Mouse (Mus musculus) cerebellum, adult 2 months (tissue): ENCODE measurements around the gene Rad1. TPM values are rescaled to one million over a fixed set of nuclear protein-coding genes. Genes with fewer than 3 reads are reported as not detected.

ENCODE experiments used
- DNase-seq, 2 experiments: peaks; one replicate each; pipeline ENCODE4 v3.0.0; 2021
- H3K27ac ChIP-seq: fragments of 200-500 bp; 2 replicates; pipeline ENCODE4 v1.5.1; 2012; ENCODE audit warnings: low read length, control low read depth, inconsistent platforms; ENCODE audit not compliant: insufficient read depth
- H3K27me3 ChIP-seq: fragments of 200-500 bp; 2 replicates; pipeline ENCODE4 v1.6.1; 2012; ENCODE audit warnings: inconsistent platforms, mild to moderate bottlenecking, low read length, moderate library complexity; ENCODE audit not compliant: control insufficient read depth, insufficient read depth
- H3K4me1 ChIP-seq: fragments of 200-500 bp; 2 replicates; pipeline ENCODE4 v1.6.1; 2011; ENCODE audit warnings: low read length; ENCODE audit not compliant: control insufficient read depth, insufficient read depth
- H3K4me3 ChIP-seq: fragments of 200-500 bp; replicated peaks from 2 replicates; pipeline ENCODE3; 2011; ENCODE audit warnings: mild to moderate bottlenecking, low read depth, low read length, control low read depth; ENCODE audit not compliant: insufficient read depth
- CTCF ChIP-seq: fragments of 200-500 bp; IDR thresholded peaks from 2 replicates; pipeline ENCODE4 v1.5.1; 2011; ENCODE audit warnings: low read depth, mild to moderate bottlenecking, control low read depth, low read length, moderate library complexity, borderline replicate concordance; ENCODE audit not compliant: insufficient read depth
- POLR2A ChIP-seq: fragments of 200-500 bp; IDR thresholded peaks from 2 replicates; pipeline ENCODE4 v1.6.1; 2011; ENCODE audit warnings: low read length, control low read depth, borderline replicate concordance; ENCODE audit not compliant: insufficient read depth
- WGBS: fragments of 180-500 bp; shearing (Covaris S2); methylation state at CpG from one replicate; pipeline ENCODE4 v1.1.7; 2018; 5-methylcytosine and 5-hydroxymethylcytosine counted together
- polyA plus RNA-seq: library from polyadenylated mRNA; depleted of rRNA; stranded (reverse); fragments of >200 nt; gene quantifications from 2 replicates; pipeline ENCODE4 v1.2.3, GENCODE M21; 2012; rRNA removed

The Rad1 gene
- 15.2 and 15.9 TPM in 2 replicates for polyA plus RNA-seq

- TF ChIP-seq CTCF (0 out of 2 replicates have a peak, but pooled peaks have one; percentile 2), POLR2A (peak; percentile 87)
- WGBS = under 1% methylated on average over 58 of the region's 58 CpGs
- peak within 1 kb of the TSS; percentile 38; the same call in 1 of the 2 replicates for H3K27ac ChIP-seq
- no peaks in the 10 kb centered on the region for H3K27me3 ChIP-seq
- peak; percentile 96 for DNase-seq
- H3K4me3 ChIP-seq = peak within 1 kb of the TSS; percentile 78
- H3K4me1 ChIP-seq = no peaks in the 10 kb centered on the region; the same call in 1 of the 2 replicates
These were observed at the start of gene Rad1, which contains the start of gene Brix1 for GRCm38 (mm10) chr15:10485484-10486364. Gene Rad1, plus strand, starts transcription at chr15:10486018. Gene Brix1, minus strand, starts transcription at chr15:10485947.

DNA sequence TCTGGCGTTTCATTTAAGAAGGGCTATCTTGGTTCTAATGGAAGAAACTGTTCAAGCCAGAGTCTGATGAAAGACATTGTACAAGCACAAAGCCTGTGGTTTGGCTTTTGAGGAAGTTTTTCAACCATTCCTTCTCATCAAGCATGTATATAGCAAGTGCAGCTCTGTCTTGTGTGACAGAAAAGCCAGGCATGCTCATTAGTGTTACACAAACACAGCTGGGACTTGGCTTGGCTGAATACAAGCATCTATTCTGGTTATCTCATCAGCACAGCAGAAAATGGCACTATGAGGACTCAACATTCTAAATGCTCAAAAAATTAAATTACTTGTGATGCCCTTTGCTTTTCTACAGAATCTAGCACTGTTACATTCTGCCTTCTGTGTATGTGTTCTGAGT lies 48.9 kb upstream of the Rad1 start:
- TF ChIP-seq POLR2A = no peak
- no peak for TF ChIP-seq CTCF
- no peak for DNase-seq
- H3K27me3 ChIP-seq = no peaks in the 10 kb centered on the region
- H3K27ac ChIP-seq = no peak overlapping the region
- no peak overlapping the region for H3K4me3 ChIP-seq
- no peaks in the 10 kb centered on the region for H3K4me1 ChIP-seq
- WGBS = 80% methylated on average over 1 of the region's 1 CpGs

GRCm38 (mm10) chr15:10439963-10440362 lies 45.9 kb upstream of the Rad1 start:
- no peaks in the 10 kb centered on the region for H3K4me1 ChIP-seq
- TF ChIP-seq CTCF (no peak), POLR2A (no peak)
- WGBS = 64% methylated on average over 6 of the region's 6 CpGs

GRCm38 (mm10) chr15:10441493-10441892 lies 44.3 kb upstream of the Rad1 start:
- DNase-seq = no peak
- TF ChIP-seq POLR2A (no peak), CTCF (no peak)
- Histone ChIP-seq H3K4me3 (no peak overlapping the region), H3K27me3 (no peaks in the 10 kb centered on the region), H3K4me1 (no peaks in the 10 kb centered on the region), H3K27ac (no peak overlapping the region)
- 85% methylated on average over 9 of the region's 9 CpGs for WGBS

More at GRCm38 (mm10) chr15:10439963-10440362, 45.9 kb upstream of the Rad1 start:
- Histone ChIP-seq H3K27me3 (no peaks in the 10 kb centered on the region), H3K4me3 (no peak overlapping the region), H3K27ac (no peak overlapping the region)
- no peak for DNase-seq

- Histone ChIP-seq H3K27me3 (no peaks in the 10 kb centered on the region), H3K4me3 (no peak overlapping the region), H3K27ac (no peak overlapping the region), H3K4me1 (no peaks in the 10 kb centered on the region)
- DNase-seq = no peak
- TF ChIP-seq CTCF = no peak
- TF ChIP-seq POLR2A = no peak
- 25% methylated on average over 1 of the region's 1 CpGs for WGBS
These were observed 43.5 kb upstream of the Rad1 start for GRCm38 (mm10) chr15:10442275-10442674.

- Histone ChIP-seq H3K4me3 (no peak overlapping the region), H3K27ac (no peak overlapping the region), H3K4me1 (no peaks in the 10 kb centered on the region), H3K27me3 (no peaks in the 10 kb centered on the region)
- 90% methylated on average over 3 of the region's 3 CpGs for WGBS
- TF ChIP-seq POLR2A (no peak), CTCF (no peak)
- no peak for DNase-seq
These were observed 38.7 kb upstream of the Rad1 start for GRCm38 (mm10) chr15:10447102-10447501.

DNA sequence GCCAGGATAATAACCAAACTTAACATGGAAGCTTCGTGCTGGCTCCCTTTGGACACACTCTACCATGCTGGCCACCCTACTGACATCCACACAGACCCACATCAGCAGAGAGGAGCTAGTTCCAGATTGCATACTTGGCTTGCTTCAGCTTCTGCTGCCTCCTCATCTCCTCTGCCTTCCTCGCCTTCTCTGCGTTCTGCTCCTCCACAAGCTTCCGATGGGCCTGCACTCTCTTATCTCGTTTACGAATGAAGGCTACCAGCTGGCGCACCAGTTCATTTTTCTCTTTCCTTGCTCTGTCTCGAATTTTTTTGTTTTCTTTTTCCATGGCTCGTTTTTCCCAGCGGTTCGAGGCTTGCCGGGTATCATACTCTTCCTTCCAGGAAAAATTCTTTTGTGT lies 24.8 kb upstream of the Rad1 start:
- no peaks in the 10 kb centered on the region for H3K4me1 ChIP-seq
- TF ChIP-seq POLR2A (no peak), CTCF (no peak)
- no peak overlapping the region for H3K27ac ChIP-seq
- H3K27me3 ChIP-seq = no peaks in the 10 kb centered on the region
- DNase-seq = no peak
- no peak overlapping the region for H3K4me3 ChIP-seq
- WGBS = 89% methylated on average over 12 of the region's 12 CpGs

- Histone ChIP-seq H3K4me3 (no peak overlapping the region), H3K27ac (no peak overlapping the region), H3K4me1 (no peaks in the 10 kb centered on the region), H3K27me3 (no peaks in the 10 kb centered on the region)
- WGBS = 89% methylated on average over 5 of the region's 5 CpGs
- DNase-seq = no peak
- TF ChIP-seq CTCF (no peak), POLR2A (no peak)
These were observed 22.3 kb upstream of the Rad1 start for GRCm38 (mm10) chr15:10463555-10463954.
